Mouse (Mus musculus) NIH3T3 (cell line): ENCODE data around the gene Brpf3.

ENCODE experiments used
- DNase-seq: peaks from one replicate; pipeline ENCODE4 v3.0.0-alpha.2; 2012; ENCODE audit warnings: low read depth

The Brpf3 gene

GRCm38 (mm10) chr17:28874825-28875224, 73.9 kb downstream of the Brpf3 start:
- DNase-seq = peak; percentile 26

DNA sequence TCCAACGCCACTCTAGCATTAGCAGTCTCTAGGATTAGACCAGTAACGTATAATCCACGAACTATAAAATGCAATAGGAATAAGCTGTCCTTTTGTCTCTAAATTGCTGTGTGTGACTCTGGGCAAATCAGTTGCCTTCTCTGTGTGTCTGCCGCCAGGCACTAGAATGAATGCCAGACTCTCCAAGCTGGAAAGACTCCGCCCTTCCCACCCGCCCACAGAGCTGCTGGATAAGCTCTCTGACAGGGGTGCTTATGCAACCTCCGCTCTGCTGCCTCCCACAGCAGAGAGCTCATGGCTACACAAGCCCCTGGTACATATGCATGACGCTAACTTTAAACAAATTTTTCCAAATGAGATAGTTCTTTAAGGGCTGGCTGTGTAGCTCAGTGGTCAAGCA, 74.4 kb downstream of the Brpf3 start:
- DNase-seq = peak; percentile 95

DNA sequence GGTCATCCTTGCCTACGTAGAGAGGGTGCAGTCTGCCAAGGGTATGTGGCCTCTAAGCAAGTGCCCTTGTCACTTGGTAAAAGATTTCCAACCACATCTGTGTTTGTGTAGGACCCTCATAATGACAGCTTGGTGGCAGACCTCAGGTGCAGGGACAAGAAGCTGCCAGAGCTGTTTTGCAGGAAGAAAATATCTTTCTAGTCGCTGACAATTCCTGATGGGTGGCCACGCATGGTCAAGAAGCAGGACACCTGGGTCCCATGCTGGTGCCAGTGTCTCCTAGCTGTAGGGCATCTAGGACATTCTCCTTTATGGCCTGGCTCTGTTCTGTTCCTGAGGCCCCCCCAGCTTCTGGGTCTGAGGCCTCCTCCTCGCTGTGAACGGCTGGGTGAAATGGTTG, 75.4 kb downstream of the Brpf3 start:
- no peak for DNase-seq

- DNase-seq = peak; percentile 14
These were observed 75.9 kb downstream of the Brpf3 start for GRCm38 (mm10) chr17:28876821-28877220.

DNA sequence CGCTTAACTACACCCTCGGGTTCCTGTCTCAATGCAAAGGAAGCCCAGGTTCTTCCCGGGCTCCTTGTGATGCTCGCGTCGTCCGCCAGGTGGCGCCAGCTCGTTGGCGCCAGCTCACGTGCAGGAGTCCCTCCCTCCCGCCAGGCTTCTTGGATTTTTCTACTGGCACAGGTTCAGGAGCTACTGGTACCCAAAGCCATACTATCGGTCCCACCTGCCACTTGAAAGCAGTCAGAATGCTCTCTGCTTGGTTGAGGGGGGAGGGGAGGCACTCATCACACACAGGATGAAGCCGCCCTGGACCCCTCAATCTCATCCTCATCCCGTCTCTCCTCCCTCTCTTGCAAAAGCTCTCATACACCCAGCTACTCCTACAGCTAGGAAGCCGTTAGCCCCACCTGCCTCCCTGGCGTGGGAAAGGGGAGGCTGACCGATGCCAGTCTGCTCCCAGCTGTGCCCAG, 79.1 kb downstream of the Brpf3 start:
- peak; percentile 91 for DNase-seq

DNA sequence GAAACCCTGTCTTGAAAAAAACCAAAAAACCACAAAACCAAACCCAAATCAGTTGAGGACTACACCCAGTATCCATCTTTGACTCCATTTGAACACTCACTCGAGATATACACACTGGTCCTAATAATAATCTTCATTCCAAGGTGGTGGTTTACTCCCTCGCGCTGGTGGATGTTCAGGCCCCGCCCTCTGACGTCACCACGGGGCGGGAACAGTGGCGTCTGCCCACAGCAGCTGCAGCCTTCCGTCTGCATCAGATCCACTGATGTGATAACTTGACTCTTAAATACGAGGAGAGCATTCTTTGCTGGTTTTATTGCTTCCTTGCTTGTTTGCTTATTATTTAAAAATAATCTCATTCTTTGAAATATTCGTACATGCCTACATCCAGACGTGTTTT, 81.4 kb downstream of the Brpf3 start:
- DNase-seq = peak; percentile 78

DNA sequence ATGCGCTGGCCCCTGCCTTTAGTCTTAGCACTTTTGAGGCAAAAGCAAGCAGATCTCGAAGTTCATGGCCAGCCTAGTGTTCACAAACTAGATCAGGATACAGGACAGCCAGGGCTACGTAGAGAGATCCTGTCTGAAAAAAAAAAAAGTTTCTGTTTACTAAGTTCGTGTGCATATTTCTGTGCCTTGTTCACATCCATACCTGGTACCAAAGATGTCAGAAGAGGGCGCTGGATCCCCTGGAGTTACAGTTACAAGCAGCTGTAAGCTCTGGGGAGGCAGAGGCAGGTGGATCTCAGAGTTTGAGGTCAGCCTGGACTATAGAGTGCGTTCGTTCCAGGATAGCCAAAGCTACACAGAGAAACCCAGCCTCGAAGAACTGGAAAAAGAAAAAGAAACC, 81.9 kb downstream of the Brpf3 start:
- peak; percentile 53 for DNase-seq

GRCm38 (mm10) chr17:28883941-28884516, 83.1 kb downstream of the Brpf3 start:
- DNase-seq = no peak

DNA sequence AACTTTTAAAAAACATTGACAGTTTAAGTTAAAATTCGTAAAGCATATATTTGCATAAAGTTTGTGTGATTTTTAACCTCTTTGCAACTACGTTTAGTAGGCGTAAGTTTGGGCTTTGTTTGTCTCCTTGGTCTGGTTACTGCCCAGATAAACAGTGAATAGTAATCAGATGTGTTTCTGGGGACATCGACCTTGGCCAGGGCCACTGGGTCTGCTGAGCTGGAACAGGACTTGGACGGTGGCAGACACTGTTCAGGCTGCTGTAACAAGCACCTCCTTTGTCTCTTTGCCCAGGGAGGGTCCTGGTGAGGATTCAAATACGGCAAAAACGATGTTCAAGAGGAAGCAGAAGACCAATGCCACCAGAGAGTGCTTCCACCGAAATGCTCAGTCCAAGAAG, 84.3 kb downstream of the Brpf3 start:
- no peak for DNase-seq

DNA sequence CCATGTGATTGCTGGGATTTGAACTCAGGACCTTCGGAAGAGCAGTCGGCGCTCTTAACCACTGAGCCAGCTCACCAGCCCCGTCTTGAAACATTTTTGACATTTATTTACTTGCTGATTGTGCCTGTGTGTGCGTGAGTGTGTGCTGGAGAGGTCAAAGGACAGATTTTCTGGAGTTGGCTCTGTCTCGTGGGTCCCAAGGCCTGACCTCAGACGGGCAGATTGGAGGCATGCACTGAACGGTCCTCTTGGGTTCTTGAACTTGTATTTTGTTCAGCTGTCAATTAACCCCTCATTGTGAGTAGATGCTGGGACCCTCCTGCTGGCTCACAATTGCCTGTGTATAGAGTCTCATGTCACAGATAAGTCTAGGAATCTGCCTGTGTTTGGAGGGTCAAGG, 85.4 kb downstream of the Brpf3 start:
- DNase-seq = no peak
